Mouse (Mus musculus) thymus, adult 2 months (tissue): Measurements from ENCODE around the gene Polr1a.

Experiments used
- CTCF ChIP-seq: fragments of 200-500 bp; IDR thresholded peaks from 2 replicates; pipeline ENCODE4 v1.5.1; 2012; ENCODE audit warnings: mild to moderate bottlenecking, control low read depth, low read length, moderate library complexity, borderline replicate concordance; ENCODE audit not compliant: control insufficient read depth, poor library complexity, insufficient read depth; ENCODE audit errors: extremely low read depth
- POLR2A ChIP-seq: fragments of 200-500 bp; IDR thresholded peaks from 2 replicates; pipeline ENCODE4 v1.6.1; 2012; ENCODE audit warnings: mild to moderate bottlenecking, low read length, control low read depth, moderate library complexity; ENCODE audit not compliant: control insufficient read depth, poor library complexity, insufficient read depth; ENCODE audit errors: extremely low read depth

GRCm38 (mm10) chr6:71963561-71963960, 54.7 kb downstream of the Polr1a start:
- TF ChIP-seq CTCF: no peak
- no peak for TF ChIP-seq POLR2A
